In genomic region chr1:60490510-60490909, GRCm38 (mm10) we compare ENCODE assay signal across 14 mouse cellular contexts.
A peak's percentile ranks its signal among the peaks of the same experiment; 100 is the strongest.
DNase-seq lines count a peak whose midpoint lies in the region; ATAC-seq lines count a peak whose summit lies in the region.
"Had no signal": no experiment of that assay in that cellular context is flagged by ENCODE, and none has a peak within 500 bp of the region (broad histone marks: within the 10 kb centered on the region; RNA-seq: fewer than 3 reads in every experiment).

No protein-coding gene starts in this region.

- DNase-seq in heart, adult 11 months, result peak; percentile 68
- no peak for DNase-seq in heart, postnatal 14 days
- peak; percentile 92 for DNase-seq in brain, adult 2 months (ENCODE audit: low read depth, low spot score)
- DNase-seq in cerebellum, adult 11 months, result peak; percentile 57
- peak; percentile 52 to 68 for DNase-seq in cerebellum, postnatal 10 days
- DNase-seq in retina, embryonic 14.5 days (ENCODE audit: low spot score), result no peak
- DNase-seq: adrenal gland, adult 2 months; kidney, postnatal 4 days; liver, postnatal 0 days; lung, postnatal 14 days; right cerebral cortex, postnatal 4 days had no signal

- intact Hi-C loops in heart, postnatal 14 days (cut with DNase I), result loop anchor here (5.0 kb wide), 1 partner anchor 37 kb away; no protein-coding TSS in a partner anchor

- ATAC-seq in megakaryocyte-erythroid progenitor cell, adult 5-6 weeks (replicated peaks; ENCODE audit: low FRiP score, low TSS enrichment, poor library complexity, severe bottlenecking), result no peak
- ATAC-seq: intestine, postnatal 0 days; liver, postnatal 0 days; midbrain, embryonic 16.5 days had no signal

Comparison
In these comparisons a context has a peak if more than half of its experiments do, and no peak if none do; other contexts are left out.
1. DNase-seq: peak in heart, adult 11 months (single experiment), brain, adult 2 months (single experiment), cerebellum, adult 11 months (single experiment) and cerebellum, postnatal 10 days (2 of 2); none in heart, postnatal 14 days (0 of 2) and retina, embryonic 14.5 days (single experiment).